Mouse (Mus musculus): ENCODE results near the gene Dbn1. TPM values are rescaled to one million over a fixed set of nuclear protein-coding genes. Genes with fewer than 3 reads are reported as not detected.
"Not testable (repeated sequence)": the region's sequence is repeated elsewhere in the genome, so short reads cannot be mapped to it uniquely, and the experiment has no call there.

Gene Dbn1
- polyA plus RNA-seq, 1 experiment from 2014 or later = 372 TPM

DNA sequence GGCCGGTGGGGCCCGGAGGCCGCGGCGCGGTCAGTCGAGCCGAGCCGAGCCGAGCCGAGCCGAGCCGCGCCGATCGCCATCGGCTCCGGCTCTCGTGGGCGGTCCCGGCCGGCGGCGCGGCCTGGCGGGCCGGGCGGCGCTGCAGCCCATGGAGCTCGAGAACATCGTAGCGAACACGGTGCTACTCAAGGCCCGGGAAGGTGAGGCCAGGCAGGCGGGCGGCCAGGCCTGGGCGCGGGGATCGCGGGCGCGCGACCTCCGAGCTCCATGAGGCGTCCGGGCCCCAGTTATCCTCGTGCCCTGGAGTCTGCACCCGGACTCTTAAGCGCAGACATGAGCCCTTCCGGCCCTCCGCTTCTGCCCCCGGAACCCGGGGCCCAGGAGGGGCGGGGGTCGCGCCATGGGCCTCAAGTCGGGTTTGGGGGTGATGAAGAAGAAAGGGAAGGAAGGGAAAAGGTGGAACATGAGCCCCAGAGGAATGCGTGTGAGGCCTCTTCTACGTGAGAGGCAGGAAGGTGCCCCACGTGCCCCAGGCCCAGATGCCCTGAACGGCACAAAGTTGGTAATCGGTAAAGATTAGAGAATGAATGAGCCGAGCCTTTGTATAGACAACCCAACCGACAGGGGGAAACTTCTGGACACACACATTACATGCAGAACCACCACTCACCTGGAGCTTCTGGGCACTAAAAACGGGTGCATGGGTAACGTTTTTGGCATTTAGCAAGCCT lies 42.4 kb downstream of the Dbn1 start:
- H3K4me2 ChIP-seq (ENCODE audit: low read depth) = peak overlapping the region; percentile 81
- peak overlapping the region; percentile 87 for H3K27ac ChIP-seq (ENCODE audit: low read depth, low read length)
- H3K4me3 ChIP-seq (ENCODE audit: low read depth, low read length) = peak overlapping the region; percentile 73
- peak; percentile 69 for DNase-seq (ENCODE audit: low spot score)
- peak overlapping the region; percentile 75 for H3K9ac ChIP-seq (ENCODE audit: low read length)
- peaks cover 2% of the 10 kb centered on the region for H3K36me3 ChIP-seq (ENCODE audit: control insufficient read depth, insufficient read depth, low read length)
- H3K27me3 ChIP-seq (ENCODE audit: control insufficient read depth, insufficient read depth, low read length) = no peaks in the 10 kb centered on the region
- peaks cover 14% of the 10 kb centered on the region for H3K4me1 ChIP-seq (ENCODE audit: control insufficient read depth, insufficient read depth, low read length)
- 0% methylated on average over 57 of the region's 66 CpGs for WGBS
- no peaks in the 10 kb centered on the region for H3K9me3 ChIP-seq (ENCODE audit: control insufficient read depth, low read length)
- no peak; the same call in 1 of the 2 replicates for ATAC-seq (ENCODE audit: insufficient read depth, low FRiP score, low TSS enrichment)

DNA sequence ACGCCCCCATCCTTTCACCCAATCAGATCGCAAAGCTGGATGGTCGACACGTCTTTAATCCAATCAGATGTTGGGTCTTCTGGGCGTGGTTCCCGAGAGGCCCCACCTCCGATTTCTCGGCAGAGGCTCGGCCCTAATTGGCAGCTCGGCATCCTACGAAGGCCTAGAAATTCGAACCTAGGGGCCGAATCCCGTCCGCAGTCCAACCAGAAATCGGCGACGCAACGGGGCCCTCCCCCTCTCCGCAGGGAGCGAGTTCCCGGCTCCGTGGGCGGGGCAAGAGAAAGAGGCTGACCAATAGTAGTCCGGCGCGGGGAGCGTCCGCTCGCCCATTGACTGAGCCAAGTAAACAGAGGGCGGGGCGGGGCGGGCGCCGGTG lies 43.0 kb downstream of the Dbn1 start, which contains the start of gene Grk6:
Gene Grk6, plus strand, starts transcription at position 136 of the 379 bp plus-strand sequence.
- H3K9me3 ChIP-seq (ENCODE audit: control insufficient read depth, low read length) = no peaks in the 10 kb centered on the region
- peak within 1 kb of the TSS; percentile 73 for H3K4me3 ChIP-seq (ENCODE audit: low read depth, low read length)
- peaks cover 14% of the 10 kb centered on the region for H3K4me1 ChIP-seq (ENCODE audit: control insufficient read depth, insufficient read depth, low read length)
- H3K27ac ChIP-seq (ENCODE audit: low read depth, low read length) = peak within 1 kb of the TSS; percentile 87
- DNase-seq (ENCODE audit: low spot score) (peak; percentile 99), ATAC-seq (ENCODE audit: insufficient read depth, low FRiP score, low TSS enrichment) (peak; percentile 96)
- peak within 1 kb of the TSS; percentile 75 for H3K9ac ChIP-seq (ENCODE audit: low read length)
- H3K27me3 ChIP-seq (ENCODE audit: control insufficient read depth, insufficient read depth, low read length) = no peaks in the 10 kb centered on the region
- H3K4me2 ChIP-seq (ENCODE audit: low read depth) = peak within 1 kb of the TSS; percentile 81
- no peaks in the 10 kb centered on the region; the same call in 1 of the 2 replicates for H3K36me3 ChIP-seq (ENCODE audit: control insufficient read depth, insufficient read depth, low read length)
- WGBS = under 1% methylated on average over 24 of the region's 35 CpGs

DNA sequence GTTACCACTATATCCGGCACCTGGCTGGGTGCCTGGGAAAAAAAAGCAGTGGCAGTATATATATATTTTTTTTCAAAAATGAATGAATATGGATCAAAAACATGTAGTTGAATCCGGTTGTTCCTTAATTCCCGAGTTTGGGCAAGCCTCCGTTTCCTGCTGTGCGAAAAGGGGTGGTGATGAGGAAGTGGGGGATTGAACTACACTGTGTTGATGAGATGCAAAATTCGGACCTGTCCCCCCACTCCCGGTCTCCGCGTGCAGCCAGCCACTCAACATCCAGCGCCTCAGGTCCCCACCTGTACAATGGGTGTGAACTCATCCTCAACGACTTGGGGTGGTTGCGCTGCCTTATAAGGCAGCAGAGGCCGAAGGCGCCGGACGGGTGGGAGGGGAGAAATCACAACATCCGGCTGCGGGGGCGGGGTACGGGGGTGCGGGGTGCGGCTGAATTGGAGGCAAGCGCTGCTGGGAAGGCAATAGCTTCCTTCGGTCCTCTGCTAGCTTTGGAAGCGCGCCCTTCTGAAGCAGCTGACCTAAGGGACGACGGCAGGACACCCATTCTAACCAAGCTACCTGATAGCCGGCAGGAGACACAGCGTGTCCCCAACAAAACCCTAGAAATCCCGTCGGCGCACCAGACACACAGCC lies 43.5 kb downstream of the Dbn1 start:
- WGBS = 2% methylated on average over 33 of the region's 33 CpGs

DNA sequence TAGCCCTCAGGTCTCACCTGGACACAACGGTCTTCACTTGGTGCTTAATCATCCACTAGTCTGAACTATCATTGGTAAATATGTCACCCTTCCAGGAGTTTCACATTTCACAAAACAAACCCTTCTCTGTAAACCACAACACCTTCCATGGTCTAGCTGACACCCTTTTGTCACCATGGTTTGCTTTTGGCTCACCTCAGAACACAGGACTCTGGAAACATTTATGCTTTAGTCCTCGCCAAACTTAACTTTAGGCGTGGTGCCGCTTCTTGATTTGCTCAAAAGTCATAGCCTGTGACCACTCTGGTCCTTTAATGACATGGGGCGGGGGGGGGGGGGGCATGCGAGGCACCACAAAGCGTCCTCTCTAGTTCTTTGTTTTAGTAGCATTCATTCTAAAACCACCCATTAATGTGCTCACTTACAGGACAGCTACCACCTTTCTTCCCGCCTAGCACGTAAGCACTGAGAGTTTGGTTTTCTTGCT lies 44.1 kb downstream of the Dbn1 start:
- H3K9me3 ChIP-seq (ENCODE audit: control insufficient read depth, low read length) = no peaks in the 10 kb centered on the region
- no peaks in the 10 kb centered on the region for H3K27me3 ChIP-seq (ENCODE audit: control insufficient read depth, insufficient read depth, low read length)
- ATAC-seq (ENCODE audit: insufficient read depth, low FRiP score, low TSS enrichment) (no peak), DNase-seq (ENCODE audit: low spot score) (no peak)
- WGBS = 41% methylated on average over 9 of the region's 9 CpGs
- H3K4me3 ChIP-seq (ENCODE audit: low read depth, low read length) = peak overlapping the region; percentile 73
- H3K27ac ChIP-seq (ENCODE audit: low read depth, low read length) = peak overlapping the region; percentile 87; the same call in 1 of the 2 replicates
- H3K4me2 ChIP-seq (ENCODE audit: low read depth) = peak overlapping the region; percentile 65
- H3K36me3 ChIP-seq (ENCODE audit: control insufficient read depth, insufficient read depth, low read length) = no peaks in the 10 kb centered on the region; the same call in 1 of the 2 replicates
- peaks cover 14% of the 10 kb centered on the region for H3K4me1 ChIP-seq (ENCODE audit: control insufficient read depth, insufficient read depth, low read length)
- H3K9ac ChIP-seq (ENCODE audit: low read length) = no peak overlapping the region

More for the DNA sequence above, 43.5 kb downstream of the Dbn1 start:
- H3K9ac ChIP-seq (ENCODE audit: low read length) = peak overlapping the region; percentile 53
- H3K36me3 ChIP-seq (ENCODE audit: control insufficient read depth, insufficient read depth, low read length) = no peaks in the 10 kb centered on the region; the same call in 1 of the 2 replicates
- H3K4me2 ChIP-seq (ENCODE audit: low read depth) = peak overlapping the region; percentile 65
- peak overlapping the region; percentile 73 for H3K4me3 ChIP-seq (ENCODE audit: low read depth, low read length)
- H3K4me1 ChIP-seq (ENCODE audit: control insufficient read depth, insufficient read depth, low read length) = peaks cover 14% of the 10 kb centered on the region
- ATAC-seq (ENCODE audit: insufficient read depth, low FRiP score, low TSS enrichment) = peak; percentile 68
- DNase-seq (ENCODE audit: low spot score) = no peak
- no peaks in the 10 kb centered on the region for H3K9me3 ChIP-seq (ENCODE audit: control insufficient read depth, low read length)
- peak overlapping the region; percentile 87 for H3K27ac ChIP-seq (ENCODE audit: low read depth, low read length)
- H3K27me3 ChIP-seq (ENCODE audit: control insufficient read depth, insufficient read depth, low read length) = no peaks in the 10 kb centered on the region

DNA sequence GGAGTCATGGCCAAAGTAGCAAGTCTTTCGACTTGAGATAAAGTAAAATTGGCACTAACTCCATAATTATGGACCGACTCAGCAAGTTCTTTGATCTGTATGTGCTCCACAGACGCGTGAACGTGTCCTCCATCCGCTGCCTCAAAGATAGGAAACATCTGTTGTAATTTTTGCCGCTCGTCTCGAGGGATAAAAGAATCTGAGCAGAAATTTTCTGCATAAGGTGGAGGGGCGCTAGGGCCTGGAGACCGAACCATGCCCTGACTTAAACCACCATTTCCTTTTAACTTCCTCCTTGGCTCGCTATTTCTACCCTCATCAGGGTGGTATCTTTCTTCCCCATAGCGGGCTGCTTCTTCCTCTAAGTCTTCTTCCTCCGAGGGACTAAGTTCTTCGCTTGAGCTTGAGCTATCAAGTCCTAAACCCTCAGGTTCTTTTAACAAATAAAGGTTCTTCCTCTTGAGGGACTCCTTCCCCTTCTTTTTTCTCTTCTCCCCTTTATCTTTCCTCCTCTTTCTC lies 50.7 kb downstream of the Dbn1 start:
- not testable (repeated sequence) for H3K36me3 ChIP-seq (ENCODE audit: control insufficient read depth, insufficient read depth, low read length); H3K4me2 ChIP-seq (ENCODE audit: low read depth); ATAC-seq (ENCODE audit: insufficient read depth, low FRiP score, low TSS enrichment); H3K4me3 ChIP-seq (ENCODE audit: low read depth, low read length); H3K27ac ChIP-seq (ENCODE audit: low read depth, low read length); H3K4me1 ChIP-seq (ENCODE audit: control insufficient read depth, insufficient read depth, low read length); H3K9me3 ChIP-seq (ENCODE audit: control insufficient read depth, low read length); DNase-seq (ENCODE audit: low spot score); H3K9ac ChIP-seq (ENCODE audit: low read length); H3K27me3 ChIP-seq (ENCODE audit: control insufficient read depth, insufficient read depth, low read length)
- 88% methylated on average over 14 of the region's 15 CpGs for WGBS

DNA sequence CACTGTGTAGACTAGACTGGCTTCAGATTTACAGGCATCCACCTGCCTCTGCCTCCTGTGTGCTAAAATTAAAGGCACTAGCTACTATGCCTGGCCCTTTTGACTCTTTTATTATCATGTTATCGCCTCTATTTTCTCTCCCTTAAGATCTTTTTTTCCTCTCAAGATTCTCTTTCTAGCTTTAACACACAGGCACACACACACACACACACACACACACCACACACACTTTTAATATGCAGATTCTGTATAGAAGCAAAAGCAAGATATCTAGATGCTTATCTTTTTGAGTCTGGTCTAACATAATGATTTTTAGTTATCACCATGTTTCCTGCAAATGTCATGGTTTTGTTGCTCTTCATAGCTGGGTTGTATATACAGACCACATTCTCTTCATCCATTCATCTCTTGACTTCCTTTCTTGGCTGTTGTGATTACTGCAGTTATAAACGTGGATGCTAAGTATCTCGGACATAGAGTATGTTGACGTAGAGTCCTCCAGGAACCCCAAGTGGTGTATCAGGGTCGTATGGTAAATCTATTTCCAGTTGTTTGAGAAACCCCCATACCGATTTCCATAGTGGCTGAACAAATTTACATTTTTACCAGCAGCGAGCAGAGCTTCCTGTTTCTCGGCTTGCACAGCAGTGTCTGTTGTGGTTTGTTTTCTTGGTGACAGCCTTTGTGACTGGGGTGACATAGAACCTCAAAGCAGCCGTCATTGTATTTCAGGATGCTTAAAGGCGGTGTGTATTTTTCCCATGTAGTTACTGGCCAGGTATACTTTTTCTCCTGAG lies 55.8 kb downstream of the Dbn1 start:
- DNase-seq (ENCODE audit: low spot score) (no peak), ATAC-seq (ENCODE audit: insufficient read depth, low FRiP score, low TSS enrichment) (no peak)
- no peaks in the 10 kb centered on the region for H3K4me1 ChIP-seq (ENCODE audit: control insufficient read depth, insufficient read depth, low read length)
- H3K27me3 ChIP-seq (ENCODE audit: control insufficient read depth, insufficient read depth, low read length) = no peaks in the 10 kb centered on the region
- no peak overlapping the region for H3K27ac ChIP-seq (ENCODE audit: low read depth, low read length)
- H3K36me3 ChIP-seq (ENCODE audit: control insufficient read depth, insufficient read depth, low read length) = no peaks in the 10 kb centered on the region
- H3K4me3 ChIP-seq (ENCODE audit: low read depth, low read length) = no peak overlapping the region
- no peaks in the 10 kb centered on the region for H3K9me3 ChIP-seq (ENCODE audit: control insufficient read depth, low read length)
- H3K9ac ChIP-seq (ENCODE audit: low read length) = no peak overlapping the region
- H3K4me2 ChIP-seq (ENCODE audit: low read depth) = no peak overlapping the region
- 77% methylated on average over 10 of the region's 10 CpGs for WGBS

DNA sequence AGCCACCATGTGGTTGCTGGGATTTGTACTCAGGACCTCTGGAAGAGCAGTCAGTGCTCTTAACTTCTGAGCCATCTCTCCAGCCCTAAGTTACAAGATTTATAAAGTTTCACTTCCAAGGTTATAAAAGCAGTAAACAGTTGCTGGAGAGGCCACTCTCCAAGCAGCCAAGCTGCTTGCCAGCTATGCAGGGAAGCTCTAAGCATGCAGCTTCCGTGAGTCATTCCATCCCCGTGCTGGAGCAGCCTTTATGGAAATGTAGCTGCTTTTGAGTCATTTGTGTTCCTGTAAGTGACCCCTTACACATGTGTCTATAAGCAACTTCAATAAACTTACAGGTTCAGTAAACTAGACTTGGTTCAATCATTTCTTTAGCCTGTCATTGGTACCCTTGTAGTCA lies 57.3 kb downstream of the Dbn1 start:
- Histone ChIP-seq H3K4me3 (ENCODE audit: low read depth, low read length) (no peak overlapping the region), H3K4me1 (ENCODE audit: control insufficient read depth, insufficient read depth, low read length) (no peaks in the 10 kb centered on the region), H3K27me3 (ENCODE audit: control insufficient read depth, insufficient read depth, low read length) (no peaks in the 10 kb centered on the region), H3K9ac (ENCODE audit: low read length) (no peak overlapping the region), H3K9me3 (ENCODE audit: control insufficient read depth, low read length) (no peaks in the 10 kb centered on the region), H3K36me3 (ENCODE audit: control insufficient read depth, insufficient read depth, low read length) (no peaks in the 10 kb centered on the region), H3K27ac (ENCODE audit: low read depth, low read length) (no peak overlapping the region), H3K4me2 (ENCODE audit: low read depth) (no peak overlapping the region)
- ATAC-seq (ENCODE audit: insufficient read depth, low FRiP score, low TSS enrichment) (no peak), DNase-seq (ENCODE audit: low spot score) (no peak)
- 88% methylated on average over 2 of the region's 2 CpGs for WGBS

DNA sequence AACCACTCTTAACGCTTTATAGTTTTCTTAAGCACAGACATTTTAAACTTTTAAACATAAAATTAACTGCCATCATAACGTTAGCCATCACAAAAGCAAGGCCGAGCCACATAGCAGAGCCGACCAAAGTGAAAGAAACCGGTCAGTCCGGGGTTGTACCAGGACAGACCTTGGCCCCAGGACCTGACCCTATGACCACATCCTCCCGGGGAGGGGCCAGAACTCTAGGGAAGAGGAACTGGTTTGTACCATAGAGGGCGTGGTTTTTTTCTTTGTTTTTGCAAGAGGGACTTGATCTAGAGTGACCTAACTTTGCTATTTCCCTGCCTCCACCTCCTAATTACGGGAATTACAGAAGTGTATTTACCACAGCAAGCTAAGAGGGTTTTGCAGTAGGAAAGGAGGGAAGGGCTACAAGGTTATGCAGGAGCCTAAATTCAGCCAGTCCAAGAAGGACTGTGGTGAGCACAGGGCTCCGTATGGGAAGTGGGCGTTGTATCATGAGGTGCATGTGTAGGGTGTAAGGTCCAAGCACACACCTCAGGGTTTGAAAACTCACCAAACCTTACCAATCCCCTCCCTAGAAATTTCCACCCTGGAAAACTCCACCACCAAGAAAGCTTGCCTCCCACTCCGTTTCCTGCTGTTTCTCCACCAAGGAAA lies 58.6 kb downstream of the Dbn1 start:
- Histone ChIP-seq H3K4me3 (ENCODE audit: low read depth, low read length) (no peak overlapping the region), H3K27me3 (ENCODE audit: control insufficient read depth, insufficient read depth, low read length) (no peaks in the 10 kb centered on the region), H3K4me1 (ENCODE audit: control insufficient read depth, insufficient read depth, low read length) (no peaks in the 10 kb centered on the region), H3K9me3 (ENCODE audit: control insufficient read depth, low read length) (no peaks in the 10 kb centered on the region), H3K9ac (ENCODE audit: low read length) (no peak overlapping the region), H3K36me3 (ENCODE audit: control insufficient read depth, insufficient read depth, low read length) (no peaks in the 10 kb centered on the region), H3K4me2 (ENCODE audit: low read depth) (no peak overlapping the region), H3K27ac (ENCODE audit: low read depth, low read length) (no peak overlapping the region)
- ATAC-seq (ENCODE audit: insufficient read depth, low FRiP score, low TSS enrichment) (no peak), DNase-seq (ENCODE audit: low spot score) (no peak)
- WGBS = 79% methylated on average over 12 of the region's 12 CpGs

Data from neural tube, embryonic 11.5 days (tissue).